Mouse (Mus musculus) G1E (cell line): ENCODE data around the gene Gm49393.
"Not testable (repeated sequence)": the region's sequence is repeated elsewhere in the genome, so short reads cannot be mapped to it uniquely, and the experiment has no call there.

ENCODE experiments used
- CTCF ChIP-seq: IDR thresholded peaks from 2 replicates; pipeline ENCODE4 v1.5.1; 2012; ENCODE audit warnings: low read depth, low read length, inconsistent platforms, mixed read lengths
- GATA1 ChIP-seq: IDR thresholded peaks from 2 replicates; pipeline ENCODE4 v1.6.1; 2012; ENCODE audit warnings: borderline replicate concordance, low read length, inconsistent platforms, mixed read lengths

GRCm38 (mm10) chr13:60935490-60935889 lies at the start of gene Gm49393:
- not testable (repeated sequence) for TF ChIP-seq CTCF, GATA1
